Mouse (Mus musculus): ENCODE measurements around the gene Nrf1.

DNA sequence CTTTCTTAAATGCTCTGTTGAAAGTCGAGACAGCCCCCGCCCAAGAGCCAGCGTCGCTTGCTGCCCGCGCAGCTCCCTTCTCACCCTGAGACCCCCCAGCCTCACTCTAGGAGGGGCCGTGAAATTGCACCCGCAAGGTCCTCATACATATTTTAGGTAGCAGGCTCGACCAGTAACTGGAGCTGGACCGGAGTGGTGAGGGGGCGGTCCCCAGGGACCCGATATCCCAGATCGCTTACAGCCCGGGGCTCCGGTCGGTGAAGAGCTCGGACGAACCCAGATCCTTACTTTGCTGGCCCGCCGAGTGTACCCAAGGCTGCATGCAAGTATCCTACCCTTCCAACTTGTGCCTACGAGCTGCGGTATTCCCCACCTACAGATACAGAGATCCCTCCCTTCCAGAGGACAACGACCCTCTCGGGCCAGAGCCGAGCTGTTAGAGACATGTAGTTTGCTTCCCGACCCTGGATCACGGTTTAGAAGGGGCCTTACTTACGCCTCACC is 128.2 kb downstream of the Nrf1 start:
- no peak for TF ChIP-seq CTCF (IDR thresholded peaks at IDR 0.05; ENCODE audit: low read depth)
- no peak for TF ChIP-seq EP300 (IDR thresholded peaks at IDR 0.05; ENCODE audit: low read depth)
